Mouse (Mus musculus): ENCODE data around the gene Gpt2. TPM values are rescaled to one million over a fixed set of nuclear protein-coding genes. Genes with fewer than 3 reads are reported as not detected.

Gpt2 gene
- total RNA-seq, 1 experiment, result 31.9 TPM

DNA sequence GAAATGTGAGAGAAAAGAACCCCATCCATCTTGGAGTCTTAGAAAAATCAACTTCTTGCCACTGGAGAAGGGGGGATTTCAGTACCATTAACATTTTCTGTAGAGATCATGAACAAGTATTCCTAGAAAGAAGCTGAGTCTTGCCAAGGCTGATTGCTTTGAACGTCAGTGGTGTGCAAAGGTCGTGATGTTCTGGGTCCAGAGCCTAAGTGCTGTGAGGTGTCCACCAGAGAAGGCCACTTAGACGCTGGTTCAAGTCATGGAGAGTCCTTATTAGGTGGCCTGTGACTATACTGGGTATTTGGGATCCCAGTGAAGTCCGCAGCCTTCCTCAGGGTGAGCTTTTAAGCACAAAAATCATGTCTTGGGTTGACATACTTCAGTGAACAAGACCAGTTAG lies 26.3 kb upstream of the Gpt2 start:
- Histone ChIP-seq H3K36me3 (ENCODE audit: control insufficient read depth, insufficient read depth, low read length, poor library complexity, severe bottlenecking) (no peaks in the 10 kb centered on the region; the same call in 1 of the 2 replicates), H3K9ac (ENCODE audit: insufficient read depth, low read depth, low read length, poor library complexity, severe bottlenecking) (no peak overlapping the region), H3K4me1 (ENCODE audit: control insufficient read depth in 2 of 2, insufficient read depth in 2 of 2, low read length in 2 of 2, poor library complexity in 1 of 2) (peaks cover 19% of the 10 kb centered on the region in 2 experiments), H3K9me3 (ENCODE audit: control insufficient read depth, insufficient read depth, low read depth, low read length) (no peaks in the 10 kb centered on the region), H3K27ac (ENCODE audit: insufficient read depth, low read depth, low read length, poor library complexity, severe bottlenecking) (no peak overlapping the region), H3K4me3 (ENCODE audit: insufficient read depth in 1 of 2, low read depth in 1 of 2, low read length in 2 of 2, poor library complexity in 1 of 2, severe bottlenecking in 1 of 2) (no peak overlapping the region)
- no peak for TF ChIP-seq CHD2 (IDR thresholded peaks at IDR 0.05; ENCODE audit: low read depth, low read length)
- TF ChIP-seq MAFK (IDR thresholded peaks at IDR 0.05; ENCODE audit: insufficient read depth, low read depth, low read length), result no peak
- no peak for TF ChIP-seq ZC3H11A (IDR thresholded peaks at IDR 0.05; ENCODE audit: borderline replicate concordance, low read depth, low read length)
- no peak for TF ChIP-seq HCFC1 (IDR thresholded peaks at IDR 0.05; ENCODE audit: borderline replicate concordance, insufficient read depth, low read length)
- TF ChIP-seq ZNF384 (IDR thresholded peaks at IDR 0.05; ENCODE audit: low read depth, low read length), result no peak
- in situ Hi-C loops (cut with MboI; ENCODE audit: low sequenced_read_pairs in 2 of 2, unreplicated experiment in 2 of 2), result no loop called here
- DNase-seq (ENCODE audit: low read depth, low spot score), result no peak

DNA sequence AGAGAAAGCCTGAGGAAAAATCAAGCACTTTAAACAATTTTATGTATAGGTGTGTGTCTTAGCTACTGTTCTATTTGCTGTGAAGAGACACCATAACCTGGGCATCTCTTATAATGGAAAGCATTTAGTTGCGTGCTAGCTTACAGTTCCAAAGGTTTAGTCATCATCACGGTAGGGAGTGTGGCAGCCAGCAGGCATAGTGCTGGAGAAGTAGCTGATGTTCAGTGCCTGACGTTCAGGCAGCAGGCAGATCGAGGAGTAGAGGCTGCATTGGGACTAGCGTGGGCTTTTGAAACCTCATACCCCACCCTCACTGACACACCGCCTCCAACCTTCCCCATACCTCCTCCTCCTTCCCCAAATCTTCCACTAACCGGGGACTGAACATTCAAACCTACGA lies 21.6 kb upstream of the Gpt2 start:
- no peak for DNase-seq (ENCODE audit: low read depth, low spot score)
- H3K36me3 ChIP-seq (ENCODE audit: control insufficient read depth, insufficient read depth, low read length, poor library complexity, severe bottlenecking), result no peaks in the 10 kb centered on the region; the same call in 1 of the 2 replicates
- TF ChIP-seq MAFK (IDR thresholded peaks at IDR 0.05; ENCODE audit: insufficient read depth, low read depth, low read length), result no peak
- no peak for TF ChIP-seq ZC3H11A (IDR thresholded peaks at IDR 0.05; ENCODE audit: borderline replicate concordance, low read depth, low read length)
- no peak for TF ChIP-seq ZNF384 (IDR thresholded peaks at IDR 0.05; ENCODE audit: low read depth, low read length)
- TF ChIP-seq CHD2 (IDR thresholded peaks at IDR 0.05; ENCODE audit: low read depth, low read length), result no peak
- TF ChIP-seq HCFC1 (IDR thresholded peaks at IDR 0.05; ENCODE audit: borderline replicate concordance, insufficient read depth, low read length), result no peak
- no peaks in the 10 kb centered on the region for H3K9me3 ChIP-seq (ENCODE audit: control insufficient read depth, insufficient read depth, low read depth, low read length)
- in situ Hi-C loops (cut with MboI; ENCODE audit: low sequenced_read_pairs in 2 of 2, unreplicated experiment in 2 of 2), result no loop called here
- H3K27ac ChIP-seq (ENCODE audit: insufficient read depth, low read depth, low read length, poor library complexity, severe bottlenecking), result no peak overlapping the region
- no peak overlapping the region for H3K9ac ChIP-seq (ENCODE audit: insufficient read depth, low read depth, low read length, poor library complexity, severe bottlenecking)
- H3K4me1 ChIP-seq (ENCODE audit: control insufficient read depth in 2 of 2, insufficient read depth in 2 of 2, low read length in 2 of 2, poor library complexity in 1 of 2), result peaks cover 9 to 16% of the 10 kb centered on the region in 2 experiments
- no peak overlapping the region for H3K4me3 ChIP-seq (ENCODE audit: insufficient read depth in 1 of 2, low read depth in 1 of 2, low read length in 2 of 2, poor library complexity in 1 of 2, severe bottlenecking in 1 of 2)

DNA sequence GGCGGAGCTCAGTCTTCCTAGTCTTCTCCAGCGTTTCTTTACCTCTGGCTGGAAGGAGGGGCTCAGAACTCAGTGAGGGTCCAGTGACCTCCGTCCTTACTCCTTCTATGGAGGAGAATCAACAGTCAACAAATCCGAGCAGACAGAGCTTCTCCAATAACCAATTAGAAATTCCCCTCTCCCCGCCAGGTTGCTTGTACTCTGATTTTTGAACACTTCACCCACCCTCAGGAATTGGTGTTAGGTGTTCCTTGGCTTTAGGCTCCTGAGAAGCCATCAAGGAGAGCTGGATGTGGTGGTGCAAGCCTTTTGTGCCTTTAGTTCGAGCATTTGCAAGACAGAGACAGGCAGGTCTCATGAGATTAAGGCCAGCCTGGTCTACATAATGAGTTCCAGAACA lies 19.6 kb upstream of the Gpt2 start:
- Histone ChIP-seq H3K4me1 (ENCODE audit: control insufficient read depth in 2 of 2, insufficient read depth in 2 of 2, low read length in 2 of 2, poor library complexity in 1 of 2) (peaks cover 9 to 18% of the 10 kb centered on the region in 2 experiments), H3K9ac (ENCODE audit: insufficient read depth, low read depth, low read length, poor library complexity, severe bottlenecking) (no peak overlapping the region; the same call in 1 of the 2 replicates), H3K9me3 (ENCODE audit: control insufficient read depth, insufficient read depth, low read depth, low read length) (no peaks in the 10 kb centered on the region), H3K4me3 (ENCODE audit: insufficient read depth in 1 of 2, low read depth in 1 of 2, low read length in 2 of 2, poor library complexity in 1 of 2, severe bottlenecking in 1 of 2) (peak overlapping the region; percentile 3 to 33; a peak in 3 of 4 replicates), H3K36me3 (ENCODE audit: control insufficient read depth, insufficient read depth, low read length, poor library complexity, severe bottlenecking) (no peaks in the 10 kb centered on the region; the same call in 1 of the 2 replicates), H3K27ac (ENCODE audit: insufficient read depth, low read depth, low read length, poor library complexity, severe bottlenecking) (peak overlapping the region; percentile 92)
- in situ Hi-C loops (cut with MboI; ENCODE audit: low sequenced_read_pairs in 2 of 2, unreplicated experiment in 2 of 2), result no loop called here
- no peak for DNase-seq (ENCODE audit: low read depth, low spot score)
- no peak for TF ChIP-seq ZNF384 (IDR thresholded peaks at IDR 0.05; ENCODE audit: low read depth, low read length)
- TF ChIP-seq MAFK (IDR thresholded peaks at IDR 0.05; ENCODE audit: insufficient read depth, low read depth, low read length), result no peak
- TF ChIP-seq HCFC1 (IDR thresholded peaks at IDR 0.05; ENCODE audit: borderline replicate concordance, insufficient read depth, low read length), result no peak
- peak; percentile 19; the same call in 1 of the 2 replicates for TF ChIP-seq CHD2 (IDR thresholded peaks at IDR 0.05; ENCODE audit: low read depth, low read length)
- TF ChIP-seq ZC3H11A (IDR thresholded peaks at IDR 0.05; ENCODE audit: borderline replicate concordance, low read depth, low read length), result no peak

DNA sequence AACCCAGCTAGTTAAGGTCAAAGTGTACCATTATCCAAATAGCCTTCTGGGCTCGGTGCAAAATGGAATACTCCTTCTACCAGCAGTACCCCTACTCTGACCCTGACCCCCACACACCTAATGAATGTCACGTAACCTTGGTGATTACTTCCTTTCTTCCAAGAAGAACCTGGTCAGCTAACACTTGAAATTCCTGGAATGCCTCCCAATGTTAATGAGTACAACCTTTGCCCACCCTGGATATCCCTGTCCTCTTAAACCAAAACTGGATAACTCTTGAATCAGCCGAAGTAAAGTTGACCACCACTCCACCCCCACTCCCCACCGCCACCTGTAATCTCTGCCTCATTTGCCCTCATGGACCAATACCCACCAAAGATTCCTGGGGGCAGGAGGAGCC lies 19.1 kb upstream of the Gpt2 start:
- Histone ChIP-seq H3K27ac (ENCODE audit: insufficient read depth, low read depth, low read length, poor library complexity, severe bottlenecking) (peak overlapping the region; percentile 92), H3K36me3 (ENCODE audit: control insufficient read depth, insufficient read depth, low read length, poor library complexity, severe bottlenecking) (no peaks in the 10 kb centered on the region; the same call in 1 of the 2 replicates), H3K4me3 (ENCODE audit: insufficient read depth in 1 of 2, low read depth in 1 of 2, low read length in 2 of 2, poor library complexity in 1 of 2, severe bottlenecking in 1 of 2) (peak overlapping the region in 1 of 2 experiments; percentile 0; a peak in 1 of 4 replicates), H3K9ac (ENCODE audit: insufficient read depth, low read depth, low read length, poor library complexity, severe bottlenecking) (no peak overlapping the region), H3K9me3 (ENCODE audit: control insufficient read depth, insufficient read depth, low read depth, low read length) (no peaks in the 10 kb centered on the region), H3K4me1 (ENCODE audit: control insufficient read depth in 2 of 2, insufficient read depth in 2 of 2, low read length in 2 of 2, poor library complexity in 1 of 2) (peaks cover 11 to 18% of the 10 kb centered on the region in 2 experiments)
- TF ChIP-seq HCFC1 (IDR thresholded peaks at IDR 0.05; ENCODE audit: borderline replicate concordance, insufficient read depth, low read length), result no peak; the same call in 1 of the 2 replicates
- TF ChIP-seq CHD2 (IDR thresholded peaks at IDR 0.05; ENCODE audit: low read depth, low read length), result no peak
- no peak for TF ChIP-seq MAFK (IDR thresholded peaks at IDR 0.05; ENCODE audit: insufficient read depth, low read depth, low read length)
- TF ChIP-seq ZNF384 (IDR thresholded peaks at IDR 0.05; ENCODE audit: low read depth, low read length), result no peak
- no peak for TF ChIP-seq ZC3H11A (IDR thresholded peaks at IDR 0.05; ENCODE audit: borderline replicate concordance, low read depth, low read length)
- DNase-seq (ENCODE audit: low read depth, low spot score), result no peak
- in situ Hi-C loops (cut with MboI; ENCODE audit: low sequenced_read_pairs in 2 of 2, unreplicated experiment in 2 of 2), result no loop called here

Data from ES-E14 (cell line).